Comparison of ENCODE assay signal across 9 mouse cellular contexts in genomic region chr7:46179431-46180275, GRCm38 (mm10). TPM values are rescaled to one million over a fixed set of nuclear protein-coding genes. Genes with fewer than 3 reads are reported as not detected.
DNase-seq lines count a peak whose midpoint lies in the region; ATAC-seq lines count a peak whose summit lies in the region.
"Had no signal": no experiment of that assay in that cellular context is flagged by ENCODE, and none has a peak within 500 bp of the region (broad histone marks: within the 10 kb centered on the region; RNA-seq: fewer than 3 reads in every experiment).

Gene Abcc8 (minus strand): TSS chr7:46180033.

- peak within 1 kb of the TSS; percentile 24; the same call in 1 of the 2 replicates for H3K9ac ChIP-seq in kidney, embryonic 15.5 days
- peak within 1 kb of the TSS; percentile 58 for H3K9ac ChIP-seq in heart, embryonic 15.5 days
- peak within 1 kb of the TSS; percentile 9; the same call in 1 of the 2 replicates for H3K9ac ChIP-seq in neural tube, embryonic 11.5 days (ENCODE audit: low read length)

- H3K4me3 ChIP-seq in kidney, embryonic 15.5 days (replicated peaks) = peak within 1 kb of the TSS; percentile 46
- peak within 1 kb of the TSS; percentile 55 for H3K4me3 ChIP-seq in heart, embryonic 15.5 days
- peak within 1 kb of the TSS; percentile 37 for H3K4me3 ChIP-seq in neural tube, embryonic 11.5 days (ENCODE audit: low read depth, low read length)

- no peak; the same call in 1 of the 2 replicates for ATAC-seq in kidney, embryonic 15.5 days (replicated peaks; ENCODE audit: low FRiP score)
- peak; percentile 37 for ATAC-seq in heart, embryonic 15.5 days (replicated peaks; ENCODE audit: insufficient number of reproducible peaks, insufficient read depth, low FRiP score, low read depth)
- no peak for ATAC-seq in neural tube, embryonic 11.5 days (ENCODE audit: insufficient read depth, low FRiP score, low TSS enrichment)

- no peaks in the 10 kb centered on the region for H3K36me3 ChIP-seq in kidney, embryonic 15.5 days
- H3K36me3 ChIP-seq in heart, embryonic 15.5 days = no peaks in the 10 kb centered on the region
- H3K36me3 ChIP-seq in neural tube, embryonic 11.5 days (ENCODE audit: control insufficient read depth, insufficient read depth, low read length) = no peaks in the 10 kb centered on the region

- WGBS in kidney, embryonic 15.5 days = under 1% methylated on average over 75 of the region's 75 CpGs
- 2% methylated on average over 74 of the region's 75 CpGs for WGBS in heart, embryonic 15.5 days
- under 1% methylated on average over 62 of the region's 75 CpGs for WGBS in neural tube, embryonic 11.5 days

- peak within 1 kb of the TSS; percentile 85 for H3K4me2 ChIP-seq in kidney, embryonic 15.5 days
- peak within 1 kb of the TSS; percentile 92 for H3K4me2 ChIP-seq in heart, embryonic 15.5 days
- H3K4me2 ChIP-seq in neural tube, embryonic 11.5 days (ENCODE audit: low read depth) = peak within 1 kb of the TSS; percentile 54

- no peaks in the 10 kb centered on the region for H3K9me3 ChIP-seq in kidney, embryonic 15.5 days (replicated peaks)
- no peaks in the 10 kb centered on the region for H3K9me3 ChIP-seq in heart, embryonic 15.5 days (replicated peaks)
- H3K9me3 ChIP-seq in neural tube, embryonic 11.5 days (ENCODE audit: control insufficient read depth, low read length) = no peaks in the 10 kb centered on the region

- peaks cover 64% of the 10 kb centered on the region for H3K27me3 ChIP-seq in kidney, embryonic 15.5 days
- peaks cover 53% of the 10 kb centered on the region for H3K27me3 ChIP-seq in heart, embryonic 15.5 days
- H3K27me3 ChIP-seq in neural tube, embryonic 11.5 days (ENCODE audit: control insufficient read depth, insufficient read depth, low read length) = peaks cover 29% of the 10 kb centered on the region

- no peak for DNase-seq in kidney, postnatal 25 days
- DNase-seq in embryo, embryonic 10.5 days (ENCODE audit: low spot score) = peak; percentile 22
- peak; percentile 35 to 64 for DNase-seq in left cerebral cortex, adult 18-20 months (ENCODE audit: low spot score in 2 of 2)
- no peak for DNase-seq in neural tube, embryonic 11.5 days (ENCODE audit: low spot score)
- DNase-seq in gastrocnemius, postnatal 36 days = no peak
- no peak for DNase-seq in thymus, postnatal 14 days

- H3K27ac ChIP-seq in kidney, embryonic 15.5 days = no peak within 1 kb of the TSS
- H3K27ac ChIP-seq in heart, embryonic 15.5 days = no peak within 1 kb of the TSS
- H3K27ac ChIP-seq in neural tube, embryonic 11.5 days (ENCODE audit: low read depth, low read length) = no peak within 1 kb of the TSS

- peaks cover 13% of the 10 kb centered on the region for H3K4me1 ChIP-seq in kidney, embryonic 15.5 days
- peaks cover 11% of the 10 kb centered on the region for H3K4me1 ChIP-seq in heart, embryonic 15.5 days (replicated peaks)
- H3K4me1 ChIP-seq in neural tube, embryonic 11.5 days (ENCODE audit: control insufficient read depth, insufficient read depth, low read length) = peaks cover 3% of the 10 kb centered on the region; the same call in 1 of the 2 replicates

- intact Hi-C loops in gastrocnemius, postnatal 36 days (cut with DNase I) = no loop called here

RNA-seq across cellular contexts. Expression of gene Abcc8, which starts in this region (rescaled TPM):
- polyA plus RNA-seq in kidney, embryonic 15.5 days (2015; fragmentation: Nextera tagmentation; extraction: Ambion mirVana) = 2.2 and 2.3 TPM in 2 replicates
- polyA plus RNA-seq in heart, embryonic 15.5 days (2015; fragmentation: Nextera tagmentation; extraction: Ambion mirVana) = 18.1 and 20.0 TPM in 2 replicates
- total RNA-seq in left cerebral cortex, adult 18-20 months (2021) = 10 to 100 TPM; 34.8 to 39.2 TPM
- 4.3 and 5.3 TPM in 2 replicates for polyA plus RNA-seq in neural tube, embryonic 11.5 days (2014; fragmentation: Nextera tagmentation; extraction: Ambion mirVana)
- total RNA-seq in gastrocnemius, postnatal 36 days (2021) = 1 to 10 TPM; 3.2 to 6.2 TPM
- total RNA-seq: CH12.LX had no signal

Comparison
In these comparisons a context has a peak if more than half of its experiments do, and no peak if none do; other contexts are left out.
1. RNA of gene Abcc8 (total RNA-seq): 34.8 to 39.2 TPM in left cerebral cortex, adult 18-20 months; 3.2 to 6.2 TPM in gastrocnemius, postnatal 36 days; every median in the first group is over 4 times any median in the second.
2. DNase-seq: peak in embryo, embryonic 10.5 days (single experiment) and left cerebral cortex, adult 18-20 months (2 of 2); none in kidney, postnatal 25 days (0 of 2), neural tube, embryonic 11.5 days (single experiment), gastrocnemius, postnatal 36 days (0 of 2) and thymus, postnatal 14 days (single experiment).
3. Peak in every context shown above with its lines, with median percentiles within 50 percentile points of each other: H3K4me2 ChIP-seq, H3K4me3 ChIP-seq and H3K9ac ChIP-seq.